Mouse (Mus musculus): ENCODE measurements around the gene Nbas.

Nbas gene

GRCm38 (mm10) chr12:13626803-13627706 lies 358.1 kb downstream of the Nbas start:
- peak; percentile 20 for DNase-seq
